Mouse (Mus musculus) ovary, postnatal 10 days (tissue): ENCODE data around the gene Cotl1.

Source experiments
- DNase-seq: peaks from one replicate; pipeline ENCODE4 v3.0.0; 2022; ENCODE audit warnings: low spot score

Cotl1 gene

GRCm38 (mm10) chr8:119786871-119787270, 53.5 kb downstream of the Cotl1 start:
- no peak for DNase-seq

DNA sequence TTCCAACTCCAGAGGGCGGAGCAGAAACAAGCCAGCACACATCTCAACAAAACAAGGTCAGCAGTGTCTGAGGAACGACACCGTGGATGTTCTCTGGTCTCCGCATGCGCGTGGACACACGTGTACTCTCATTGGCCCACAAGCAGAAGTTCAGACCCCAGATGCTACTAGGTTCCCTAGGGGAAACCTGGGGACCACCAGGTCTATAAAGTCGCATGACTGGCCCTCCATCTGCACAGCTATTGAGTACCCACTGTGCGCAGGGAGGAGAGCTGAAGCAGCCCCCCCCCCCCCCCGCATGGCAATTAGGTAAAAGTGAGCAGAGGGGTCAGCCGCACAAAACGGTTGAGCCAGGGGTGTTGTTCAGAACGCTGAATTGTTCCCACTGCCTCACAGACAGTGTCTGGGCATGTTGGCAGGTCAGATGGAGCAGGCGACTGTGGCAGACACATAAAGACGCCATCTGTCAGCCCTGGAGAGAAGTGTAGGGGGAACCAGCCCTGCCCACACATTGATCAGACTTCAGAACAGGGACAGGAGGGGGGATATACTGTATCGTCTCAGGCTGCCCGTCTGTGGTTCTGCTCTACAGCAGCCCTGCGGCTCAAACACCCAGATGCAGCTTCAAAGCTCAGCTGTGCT, 54.5 kb downstream of the Cotl1 start:
- no peak for DNase-seq

GRCm38 (mm10) chr8:119784676-119785075, 55.7 kb downstream of the Cotl1 start:
- no peak for DNase-seq

GRCm38 (mm10) chr8:119784141-119784574, 56.2 kb downstream of the Cotl1 start:
- no peak for DNase-seq

DNA sequence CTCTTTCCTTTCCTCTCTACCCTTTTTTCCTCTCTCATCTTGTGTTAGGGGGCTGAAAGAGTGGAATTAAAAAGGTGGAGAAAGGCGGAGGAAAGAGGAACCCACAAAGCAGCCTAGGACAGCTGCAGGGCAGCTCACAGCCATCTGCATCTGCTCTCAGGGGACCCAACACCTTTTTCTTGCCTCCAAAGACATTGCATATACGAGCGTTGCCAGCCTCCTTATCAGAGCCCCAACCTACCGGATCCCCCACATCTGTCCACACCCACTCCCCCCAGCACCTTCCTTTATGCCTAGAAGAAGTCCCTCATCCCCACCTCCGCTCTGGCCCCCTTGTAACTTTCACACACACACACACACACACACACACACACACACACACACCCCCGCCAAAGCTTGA, 56.8 kb downstream of the Cotl1 start:
- DNase-seq: no peak

- DNase-seq: peak; percentile 53
Observed at GRCm38 (mm10) chr8:119782715-119783114, 57.6 kb downstream of the Cotl1 start.

- DNase-seq: no peak
Observed at GRCm38 (mm10) chr8:119781086-119781840, 59.1 kb downstream of the Cotl1 start.

DNA sequence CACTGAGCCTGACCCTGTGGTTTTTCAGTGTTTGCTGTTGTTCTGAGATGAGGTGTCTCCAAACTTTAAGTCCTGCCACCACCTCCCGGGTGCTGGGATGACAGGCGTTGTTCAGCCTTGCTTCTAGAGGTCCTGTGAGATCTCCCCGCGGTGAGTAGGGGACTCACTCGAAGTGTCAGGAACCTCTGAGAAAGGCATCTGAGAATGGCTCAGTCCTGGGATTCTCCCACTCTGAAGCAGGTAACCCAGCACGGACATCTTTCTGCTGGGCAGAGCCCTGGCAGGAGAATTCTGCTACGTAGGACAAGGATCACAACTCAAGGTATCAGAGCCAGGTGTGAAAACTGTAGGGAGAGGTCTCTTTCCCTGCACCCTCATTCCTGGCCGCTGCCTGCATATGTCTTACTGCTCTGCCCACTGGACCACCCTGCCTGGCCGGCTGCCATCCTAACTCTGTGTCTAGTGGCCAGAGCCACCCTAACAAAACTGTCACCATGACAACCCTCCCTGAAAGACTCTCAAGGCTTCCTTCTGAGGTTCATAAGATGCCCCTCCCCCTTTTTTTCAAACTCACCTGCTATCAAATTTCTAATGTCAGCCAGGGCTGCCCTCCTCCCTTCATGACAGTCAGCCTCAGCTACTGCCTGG, 59.8 kb downstream of the Cotl1 start:
- no peak for DNase-seq

GRCm38 (mm10) chr8:119779013-119779737, 61.2 kb downstream of the Cotl1 start:
- no peak for DNase-seq

GRCm38 (mm10) chr8:119778263-119778662, 62.1 kb downstream of the Cotl1 start, which contains the start of gene Tldc1:
TSS of gene Tldc1 (minus strand) at chr8:119778416.
- DNase-seq: peak; percentile 100

GRCm38 (mm10) chr8:119777765-119778164, 62.6 kb downstream of the Cotl1 start:
- DNase-seq: no peak

DNA sequence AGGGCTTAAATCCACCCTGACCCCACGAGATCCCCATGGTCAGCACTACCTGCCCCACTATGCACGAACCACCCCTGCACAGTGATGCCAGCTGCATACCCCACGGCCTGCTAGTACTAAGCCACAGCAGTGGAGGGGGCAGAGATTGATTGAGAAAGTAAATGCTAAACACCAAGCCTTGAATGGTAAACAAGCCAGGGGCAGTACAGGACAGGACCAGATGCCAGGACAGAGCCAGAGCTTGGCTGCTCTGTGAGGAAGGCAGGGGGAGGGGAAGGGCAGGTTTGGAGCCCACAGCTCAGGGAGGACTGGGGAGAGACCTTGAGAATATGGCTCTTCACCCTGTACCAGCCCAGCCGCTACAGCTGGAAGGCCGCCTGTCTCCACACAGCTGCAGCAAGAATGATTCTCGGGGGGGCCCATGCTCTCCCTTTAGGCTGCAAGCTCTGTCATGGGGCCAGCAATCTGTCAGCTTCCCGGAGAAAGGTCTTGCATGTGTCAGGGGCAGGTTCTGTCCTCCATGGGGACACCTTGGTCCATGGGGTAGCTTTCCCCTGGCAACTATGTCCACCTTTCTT, 63.6 kb downstream of the Cotl1 start:
- no peak for DNase-seq

DNA sequence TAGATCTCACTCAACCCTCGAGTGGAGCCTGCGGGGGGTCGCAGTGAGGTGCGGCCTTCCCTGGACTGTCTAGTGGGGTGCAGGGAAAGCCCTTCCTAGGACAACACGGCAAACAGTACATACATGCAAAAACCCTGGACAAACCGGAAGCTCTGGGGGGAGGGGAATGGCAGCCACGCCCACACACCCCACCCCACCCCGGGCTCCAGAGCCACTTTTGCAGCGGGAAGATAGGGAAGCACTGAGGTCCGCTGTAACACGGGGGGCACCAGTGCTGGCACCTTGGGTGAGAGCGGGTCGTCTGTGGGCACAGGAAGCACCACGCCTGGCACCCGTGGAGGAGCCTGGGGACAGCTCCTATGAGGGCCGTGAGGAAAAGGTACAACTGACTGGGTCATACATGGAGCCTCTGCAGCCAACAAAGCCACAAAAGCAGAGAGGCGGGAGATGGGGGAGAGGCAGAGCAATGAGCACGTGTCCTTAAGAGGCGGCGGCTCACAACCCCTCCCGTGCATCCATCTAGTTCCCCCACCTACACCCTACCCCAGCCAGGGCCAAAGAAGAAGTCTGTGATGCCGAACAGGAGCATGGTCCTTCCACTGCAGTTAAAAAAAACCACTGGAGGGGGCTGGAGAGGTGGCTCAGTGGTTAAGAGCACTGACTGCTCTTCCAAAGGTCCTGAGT, 74.4 kb downstream of the Cotl1 start:
- no peak for DNase-seq

DNA sequence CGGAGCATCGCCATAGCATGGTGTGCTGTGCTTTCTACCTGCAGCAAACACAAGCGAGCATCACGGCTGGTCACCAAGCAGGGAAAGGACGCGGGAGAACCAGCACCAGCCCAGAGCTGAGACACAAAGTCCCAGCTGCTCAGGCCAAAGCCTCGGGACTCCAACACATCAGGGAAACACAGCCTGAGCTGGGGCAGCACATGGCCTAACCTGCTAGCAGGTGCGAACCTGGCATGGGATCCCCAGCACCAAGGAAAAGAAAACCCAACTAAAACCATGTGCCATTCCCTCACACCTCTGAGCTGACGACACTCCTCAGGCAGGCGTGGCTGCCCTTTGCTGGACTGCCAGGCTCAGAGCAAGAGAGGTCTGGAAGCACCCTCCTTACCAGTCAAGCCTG, 75.0 kb downstream of the Cotl1 start:
- DNase-seq: no peak

- DNase-seq: no peak
Observed at GRCm38 (mm10) chr8:119762226-119763220, 77.8 kb downstream of the Cotl1 start.

GRCm38 (mm10) chr8:119761692-119762091, 78.7 kb downstream of the Cotl1 start:
- no peak for DNase-seq
